Mouse (Mus musculus): ENCODE results near the gene Pbx3.

- TF ChIP-seq CTCF (IDR thresholded peaks at IDR 0.05; ENCODE audit: control insufficient read depth, insufficient read depth, low read length) (no peak), POLR2A (IDR thresholded peaks at IDR 0.05; ENCODE audit: borderline replicate concordance, control insufficient read depth, low read depth, low read length) (no peak)
Observed at GRCm38 (mm10) chr2:34157746-34158145, 215.2 kb downstream of the Pbx3 start.

All from bone marrow, adult 2 months (tissue).